Mouse (Mus musculus) MEL (cell line): ENCODE measurements at regions not wholly inside any gene's neighbourhood (a gene's known extent, or its start where the extent isn't known, plus 50 kb on each side); places are given as distances from the start of the nearest gene placed in this dataset.

Source experiments
- DNase-seq: peaks from one replicate; pipeline ENCODE4 v3.0.0; 2011; ENCODE audit warnings: low read depth, low spot score
- H3K27ac ChIP-seq: 2 replicates; pipeline ENCODE4 v1.5.1; 2012; ENCODE audit warnings: low read depth, mild to moderate bottlenecking, control low read depth, low read length, moderate library complexity; ENCODE audit not compliant: control insufficient read depth
- H3K27me3 ChIP-seq, 2 experiments: fragments of 150-350 bp in 1 of 2; sonication (generic) in 1 of 2; 2 replicates each; pipeline ENCODE4 v1.6.1; 2012; ENCODE audit warnings: low read length in 2 of 2, mild to moderate bottlenecking in 2 of 2, improper control_type of control experiment in 1 of 2, moderate library complexity in 1 of 2; ENCODE audit not compliant: insufficient read depth in 2 of 2, control insufficient read depth in 1 of 2
- H3K36me3 ChIP-seq, 2 experiments: 2 replicates each; pipeline ENCODE4 v1.6.1; 2012 to 2014; ENCODE audit warnings: low read length in 2 of 2, improper control_type of control experiment in 1 of 2, inconsistent platforms in 1 of 2, mild to moderate bottlenecking in 1 of 2; ENCODE audit not compliant: insufficient read depth in 2 of 2, control insufficient read depth in 1 of 2
- H3K4me1 ChIP-seq, 2 experiments: fragments of 150-350 bp in 1 of 2; sonication (generic) in 1 of 2; 2 replicates each; pipeline ENCODE4 v1.6.1; 2012; ENCODE audit warnings: low read length in 2 of 2, improper control_type of control experiment in 1 of 2, mild to moderate bottlenecking in 1 of 2; ENCODE audit not compliant: insufficient read depth in 2 of 2, control insufficient read depth in 1 of 2
- H3K4me3 ChIP-seq, 2 experiments: fragments of 150-350 bp in 1 of 2; sonication (generic) in 1 of 2; 2 replicates each; pipeline ENCODE4 v1.5.1; 2012; ENCODE audit warnings: low read depth in 2 of 2, low read length in 2 of 2, mild to moderate bottlenecking in 2 of 2, moderate library complexity in 2 of 2, control low read depth in 1 of 2, improper control_type of control experiment in 1 of 2; ENCODE audit not compliant: control insufficient read depth in 1 of 2, insufficient read depth in 1 of 2
- H3K79me2 ChIP-seq: 2 replicates; pipeline ENCODE4 v1.6.1; 2012; ENCODE audit warnings: mild to moderate bottlenecking, low read length, moderate library complexity; ENCODE audit not compliant: control insufficient read depth, poor library complexity, insufficient read depth
- H3K9ac ChIP-seq: 2 replicates; pipeline ENCODE4 v1.6.1; 2012; ENCODE audit warnings: low read depth, mild to moderate bottlenecking, control low read depth, low read length, moderate library complexity; ENCODE audit not compliant: control insufficient read depth, poor library complexity, severe bottlenecking
- H3K9me3 ChIP-seq: fragments of 150-350 bp; sonication (generic); replicated peaks from 2 replicates; pipeline ENCODE4 v1.6.1; 2012; ENCODE audit warnings: mild to moderate bottlenecking, low read length, improper control_type of control experiment, moderate library complexity; ENCODE audit not compliant: insufficient read depth
- CHD2 ChIP-seq: IDR thresholded peaks from 2 replicates; pipeline ENCODE4 v1.6.1; 2011; ENCODE audit warnings: low read length, improper control_type of control experiment
- KAT2A ChIP-seq: conservative IDR thresholded peaks from 2 replicates; pipeline ENCODE4 v1.6.1; 2012; ENCODE audit warnings: low read depth, low read length, improper control_type of control experiment, inconsistent platforms
- MAX ChIP-seq: IDR thresholded peaks from 2 replicates; pipeline ENCODE4 v1.6.1; 2011; ENCODE audit warnings: low read length, improper control_type of control experiment
- MEF2A ChIP-seq: IDR thresholded peaks from 2 replicates; pipeline ENCODE4 v1.6.1; 2014; ENCODE audit warnings: low read depth, mild to moderate bottlenecking, inconsistent platforms, low read length, improper control_type of control experiment; ENCODE audit not compliant: poor library complexity, insufficient replicate concordance, severe bottlenecking; ENCODE audit errors: extremely low read depth
- MYB ChIP-seq: IDR thresholded peaks from 2 replicates; pipeline ENCODE4 v1.6.1; 2011; ENCODE audit warnings: mild to moderate bottlenecking, low read depth, low read length, improper control_type of control experiment
- MYC ChIP-seq: IDR thresholded peaks from 2 replicates; pipeline ENCODE4 v1.6.1; 2011; ENCODE audit warnings: low read depth, mild to moderate bottlenecking, low read length, improper control_type of control experiment, moderate library complexity
- NELFE ChIP-seq: IDR thresholded peaks from 2 replicates; pipeline ENCODE4 v1.6.1; 2011; ENCODE audit warnings: low read depth, low read length, improper control_type of control experiment
- NRF1 ChIP-seq: IDR thresholded peaks from 2 replicates; pipeline ENCODE4 v1.6.1; 2014; ENCODE audit warnings: low read depth, mild to moderate bottlenecking, inconsistent platforms, low read length, improper control_type of control experiment, moderate library complexity; ENCODE audit not compliant: poor library complexity, insufficient read depth, severe bottlenecking
- POLR2AphosphoS2 ChIP-seq: IDR thresholded peaks from 2 replicates; pipeline ENCODE4 v1.6.1; 2011; ENCODE audit warnings: low read length, improper control_type of control experiment
- RAD21 ChIP-seq: IDR thresholded peaks from 2 replicates; pipeline ENCODE4 v1.6.1; 2011; ENCODE audit warnings: mild to moderate bottlenecking, low read depth, low read length, improper control_type of control experiment
- TAL1 ChIP-seq: IDR thresholded peaks from 2 replicates; pipeline ENCODE4 v1.6.1; 2012; ENCODE audit warnings: mild to moderate bottlenecking, inconsistent platforms, low read length, moderate library complexity, mixed read lengths
- TCF12 ChIP-seq: IDR thresholded peaks from 2 replicates; pipeline ENCODE4 v1.6.1; 2014; ENCODE audit warnings: low read depth, mild to moderate bottlenecking, inconsistent platforms, low read length, improper control_type of control experiment, moderate library complexity
- USF2 ChIP-seq, 2 experiments: IDR thresholded peaks; 2 replicates each; pipeline ENCODE4 v1.6.1; 2011 to 2012; ENCODE audit warnings: improper control_type of control experiment in 2 of 2, low read length in 2 of 2, borderline replicate concordance in 1 of 2, inconsistent platforms in 1 of 2, low read depth in 1 of 2, mild to moderate bottlenecking in 1 of 2; ENCODE audit not compliant: insufficient read depth in 1 of 2
- ZC3H11A ChIP-seq: IDR thresholded peaks from 2 replicates; pipeline ENCODE4 v1.6.1; 2012; ENCODE audit warnings: low read depth, mild to moderate bottlenecking, inconsistent platforms, low read length, improper control_type of control experiment

GRCm38 (mm10) chr5:133142401-133143115 is 599.4 kb upstream of the Auts2 start:
- no peaks in the 10 kb centered on the region for H3K36me3 ChIP-seq
- H3K27ac ChIP-seq = no peak overlapping the region
- no peak for DNase-seq
- H3K9me3 ChIP-seq = no peaks in the 10 kb centered on the region
- no peaks in the 10 kb centered on the region for H3K4me1 ChIP-seq
- no peaks in the 10 kb centered on the region for H3K27me3 ChIP-seq
- no peak overlapping the region for H3K9ac ChIP-seq
- TF ChIP-seq MEF2A (no peak), ZC3H11A (no peak), MYC (no peak), KAT2A (no peak), CHD2 (no peak), TAL1 (no peak), POLR2AphosphoS2 (no peak), NRF1 (no peak), MYB (no peak), MAX (no peak), NELFE (no peak)
- TF ChIP-seq, all 39 proteins: peak for 0
- Histone ChIP-seq H3K4me3 (no peak overlapping the region), H3K79me2 (no peaks in the 10 kb centered on the region)

GRCm38 (mm10) chr5:133131042-133131441 is 587.9 kb upstream of the Auts2 start:
- TF ChIP-seq USF2 (IDR thresholded peaks at IDR 0.05; ENCODE audit: borderline replicate concordance in 1 of 2, insufficient read depth in 1 of 2, low read depth in 1 of 2, low read length in 2 of 2) (no peak), TCF12 (no peak), MEF2A (no peak), ZC3H11A (no peak), RAD21 (no peak), NRF1 (no peak)
- TF ChIP-seq, all 39 proteins: peak for 0
- H3K4me3 ChIP-seq = no peak overlapping the region
- no peak overlapping the region for H3K9ac ChIP-seq
- DNase-seq = no peak
- no peaks in the 10 kb centered on the region for H3K9me3 ChIP-seq
- H3K27ac ChIP-seq = no peak overlapping the region
- H3K27me3 ChIP-seq = no peaks in the 10 kb centered on the region
- H3K36me3 ChIP-seq = no peaks in the 10 kb centered on the region
- no peaks in the 10 kb centered on the region for H3K79me2 ChIP-seq
- H3K4me1 ChIP-seq = no peaks in the 10 kb centered on the region
